Mouse (Mus musculus): Measurements from ENCODE around the gene Igf2bp1.
"Not testable (repeated sequence)": the region's sequence is repeated elsewhere in the genome, so short reads cannot be mapped to it uniquely, and the experiment has no call there.

The Igf2bp1 gene

GRCm38 (mm10) chr11:95957407-95957806, 48.3 kb downstream of the Igf2bp1 start:
- DNase-seq: no peak

- no peak for DNase-seq
Observed at GRCm38 (mm10) chr11:95953313-95953712, 52.4 kb downstream of the Igf2bp1 start.

DNA sequence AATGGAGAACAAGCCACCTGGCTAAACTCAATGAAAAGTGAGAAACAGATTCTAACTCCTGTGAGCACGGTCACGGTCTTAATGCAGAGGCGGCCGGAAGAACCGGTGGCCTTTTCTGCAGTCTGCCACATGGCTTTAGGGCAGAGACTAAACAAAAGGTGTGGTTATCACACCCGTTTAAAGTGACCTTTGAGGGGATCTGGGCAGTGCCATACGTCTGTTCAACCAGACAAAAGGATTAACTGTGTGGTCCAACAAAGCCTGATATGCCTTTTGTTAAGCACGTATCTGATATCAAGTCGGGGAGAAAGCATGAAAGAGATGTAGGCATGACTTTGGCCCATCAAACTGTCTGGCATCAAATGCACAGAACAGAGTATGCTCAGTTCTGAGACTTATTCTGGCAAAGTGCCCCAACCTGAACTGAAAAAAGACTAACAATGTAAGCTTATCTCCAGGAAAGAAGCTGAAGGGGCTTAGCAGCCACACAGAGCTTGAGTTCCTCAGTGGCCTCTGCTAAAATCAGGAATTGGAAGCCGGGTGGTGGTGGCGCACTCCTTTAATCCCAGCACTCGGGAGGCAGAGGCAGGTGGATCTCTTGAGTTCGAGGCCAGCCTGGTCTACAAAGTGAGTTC, 59.8 kb downstream of the Igf2bp1 start:
- no peak for DNase-seq

DNA sequence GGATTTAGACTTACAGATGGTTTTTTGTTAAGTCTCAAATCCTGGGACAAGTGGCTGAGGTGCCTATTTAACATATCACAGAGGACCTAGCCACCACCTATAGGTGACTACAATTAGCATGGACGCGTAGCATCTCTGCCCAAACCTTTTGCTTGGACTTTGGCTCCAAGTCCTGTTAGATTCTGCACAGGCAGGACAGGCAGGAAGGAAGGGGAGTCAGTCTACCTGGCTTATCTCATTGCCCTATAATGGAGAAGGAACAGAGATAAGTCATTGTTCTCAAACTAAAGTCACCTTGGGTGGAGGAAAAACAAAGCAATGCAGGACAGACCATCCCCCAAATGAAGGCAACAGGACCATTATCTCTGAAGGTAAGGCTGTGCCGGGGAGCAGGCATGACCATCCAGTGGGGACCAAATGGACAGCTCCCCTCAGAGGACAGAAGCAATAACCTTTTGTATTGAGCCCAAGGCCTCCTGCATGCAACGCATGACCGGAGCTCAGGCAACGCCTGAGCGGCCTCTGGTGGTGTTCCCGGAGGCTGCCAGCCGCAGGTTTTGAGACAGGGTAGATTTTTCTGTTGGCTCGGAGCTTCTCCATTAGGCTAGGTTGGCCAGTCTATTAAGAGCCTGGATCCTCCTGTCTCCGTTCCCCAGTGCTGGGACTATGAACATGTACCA, 65.8 kb downstream of the Igf2bp1 start:
- DNase-seq: no peak

GRCm38 (mm10) chr11:95936409-95936808, 69.3 kb downstream of the Igf2bp1 start:
- no peak for DNase-seq

DNA sequence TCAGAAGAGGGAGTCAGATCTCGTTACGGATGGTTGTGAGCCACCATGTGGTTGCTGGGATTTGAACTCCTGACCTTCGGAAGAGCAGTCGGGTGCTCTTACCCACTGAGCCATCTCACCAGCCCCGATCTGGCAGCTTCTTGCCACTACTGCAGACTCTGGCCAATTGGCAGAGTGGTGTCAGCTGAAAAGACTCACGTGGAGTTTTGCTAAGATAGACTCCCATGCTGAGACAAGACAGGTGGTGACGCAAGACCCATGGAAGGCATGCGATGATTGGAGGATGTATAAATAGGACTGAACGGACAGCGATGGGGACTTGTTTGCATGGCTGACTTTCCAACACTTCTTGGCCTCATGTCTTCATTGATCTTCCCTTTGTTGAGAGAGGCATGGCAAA, 73.6 kb downstream of the Igf2bp1 start:
- not testable (repeated sequence) for DNase-seq

DNA sequence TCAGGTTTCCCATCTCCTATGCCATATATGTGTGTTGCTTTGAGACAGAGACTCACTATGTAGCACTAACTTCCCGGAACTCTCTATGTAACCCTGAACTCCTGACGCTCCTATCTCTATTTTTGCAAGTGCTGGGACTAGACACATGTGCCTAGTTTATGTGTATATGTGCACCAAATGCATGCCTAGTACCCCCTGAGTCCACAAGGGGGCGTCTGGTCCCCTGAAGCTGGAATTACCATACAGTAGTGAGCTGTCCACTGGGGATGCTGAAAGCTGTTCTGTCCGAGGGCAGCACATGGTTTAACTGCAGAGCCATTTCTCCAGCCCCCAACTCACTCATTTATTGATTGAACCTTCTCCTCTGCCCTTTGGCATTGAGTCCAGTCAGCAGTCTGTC, 79.3 kb downstream of the Igf2bp1 start:
- DNase-seq: no peak

DNA sequence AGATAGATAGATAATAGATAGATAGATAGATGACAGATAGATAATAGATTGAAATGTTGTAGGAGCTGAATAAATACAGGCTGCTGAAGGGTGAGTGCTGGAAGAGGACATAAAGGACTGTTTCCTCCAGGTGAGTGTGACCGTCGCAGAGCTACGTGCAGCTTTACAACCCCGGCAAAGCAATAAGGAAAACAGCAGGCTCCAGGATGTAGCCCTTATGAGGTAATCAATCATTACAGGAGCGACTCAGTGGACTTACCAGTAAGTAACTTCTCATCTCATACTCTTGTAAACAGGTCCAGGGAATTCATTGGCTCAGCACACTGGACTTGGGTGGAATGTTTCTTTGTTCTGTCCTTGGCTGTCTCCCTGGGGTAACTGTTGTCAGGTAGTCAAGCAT, 79.8 kb downstream of the Igf2bp1 start:
- DNase-seq: no peak

DNA sequence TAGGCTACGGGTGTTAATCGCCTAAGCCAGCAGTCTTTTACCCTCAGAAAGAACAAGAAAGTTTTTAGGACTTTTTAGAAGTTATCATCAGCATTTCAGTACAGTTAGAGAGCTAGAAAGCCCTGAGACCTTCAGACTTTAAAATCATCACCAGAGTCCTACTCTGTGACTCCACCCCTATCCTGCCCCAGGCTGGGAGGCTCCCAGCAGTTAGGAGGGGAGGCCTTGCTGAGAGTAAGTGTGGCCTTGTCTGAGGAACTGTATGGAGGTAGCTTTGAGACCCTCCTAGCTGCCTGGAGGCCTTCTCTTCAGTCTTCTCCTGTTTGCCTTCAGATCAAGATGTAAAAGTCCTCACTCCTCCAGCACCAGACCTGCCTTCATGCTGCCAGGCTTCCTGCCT, 81.5 kb downstream of the Igf2bp1 start:
- no peak for DNase-seq

DNA sequence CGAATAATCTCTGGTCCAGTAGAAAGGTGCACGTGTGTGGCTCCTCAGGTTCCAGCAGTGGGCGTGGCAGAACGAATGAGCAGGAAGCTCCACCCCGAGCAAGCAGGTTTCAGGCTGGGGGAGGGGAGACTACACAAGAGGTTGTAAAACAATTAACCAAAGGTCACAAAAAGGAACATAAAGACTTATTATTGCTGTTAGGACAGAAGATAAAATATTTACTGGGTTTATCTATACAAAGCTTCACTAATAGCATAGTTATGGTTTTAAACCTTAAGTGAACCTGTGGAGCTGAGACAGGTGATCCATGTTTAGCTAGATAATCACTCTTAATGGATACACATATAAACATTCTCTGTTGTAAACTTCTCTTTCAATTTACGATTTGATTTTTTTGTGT, 82.3 kb downstream of the Igf2bp1 start:
- not testable (repeated sequence) for DNase-seq

GRCm38 (mm10) chr11:95921991-95922621, 83.6 kb downstream of the Igf2bp1 start:
- DNase-seq: no peak

DNA sequence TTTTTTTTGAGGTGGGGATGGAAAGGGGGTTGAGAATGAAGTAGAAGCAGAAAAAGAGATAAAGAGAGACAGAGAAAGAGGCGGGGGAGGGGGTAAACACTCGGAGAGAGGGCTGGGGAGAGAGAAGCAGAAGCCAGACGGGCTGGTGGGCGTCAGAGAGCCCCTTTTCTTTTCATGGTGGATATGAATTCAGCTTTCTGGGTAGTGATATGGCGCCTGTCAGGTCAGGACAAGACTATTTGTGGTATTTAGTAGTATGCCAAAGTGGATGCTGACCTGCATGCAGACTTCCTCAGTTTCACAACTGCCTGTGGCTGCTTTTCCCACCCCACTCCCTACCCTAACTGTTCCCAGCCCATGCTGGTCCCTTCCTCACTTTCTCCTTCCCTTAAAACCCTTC, 89.3 kb downstream of the Igf2bp1 start:
- DNase-seq: no peak

DNA sequence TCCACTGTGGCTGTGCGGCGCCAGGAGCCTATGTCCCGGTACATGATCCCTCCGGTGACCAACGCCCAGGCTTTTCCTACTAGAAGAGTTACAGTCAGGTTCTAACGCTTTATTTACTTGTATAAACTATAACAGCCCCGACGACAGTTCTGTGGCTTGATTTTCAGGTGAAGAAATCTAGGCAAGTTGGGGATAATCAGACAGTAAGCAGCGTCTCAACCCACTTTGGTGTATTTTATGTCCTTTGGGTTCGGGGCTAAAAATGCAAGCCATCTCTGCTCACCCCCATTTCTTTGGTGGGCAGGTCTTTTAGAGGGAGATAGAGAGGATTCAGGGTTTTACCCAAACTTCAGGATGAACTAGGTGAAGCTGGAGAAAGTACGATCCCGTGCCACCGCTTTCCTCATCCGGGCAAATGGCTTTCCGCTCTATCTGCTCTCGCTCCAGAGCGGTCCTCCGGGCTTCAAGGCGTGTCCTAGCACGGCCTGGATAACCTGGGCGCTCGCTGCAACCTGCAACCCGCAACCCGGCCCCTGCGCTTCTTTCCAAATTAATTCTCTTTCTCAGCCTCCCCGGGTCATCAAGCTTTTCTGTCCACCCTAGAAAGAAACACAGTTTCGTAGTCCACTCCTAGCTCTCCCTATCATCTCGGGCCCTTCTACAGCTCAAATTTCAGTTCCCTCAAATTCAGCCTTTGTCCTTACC, 90.6 kb downstream of the Igf2bp1 start:
- DNase-seq: peak; percentile 5 to 8

DNA sequence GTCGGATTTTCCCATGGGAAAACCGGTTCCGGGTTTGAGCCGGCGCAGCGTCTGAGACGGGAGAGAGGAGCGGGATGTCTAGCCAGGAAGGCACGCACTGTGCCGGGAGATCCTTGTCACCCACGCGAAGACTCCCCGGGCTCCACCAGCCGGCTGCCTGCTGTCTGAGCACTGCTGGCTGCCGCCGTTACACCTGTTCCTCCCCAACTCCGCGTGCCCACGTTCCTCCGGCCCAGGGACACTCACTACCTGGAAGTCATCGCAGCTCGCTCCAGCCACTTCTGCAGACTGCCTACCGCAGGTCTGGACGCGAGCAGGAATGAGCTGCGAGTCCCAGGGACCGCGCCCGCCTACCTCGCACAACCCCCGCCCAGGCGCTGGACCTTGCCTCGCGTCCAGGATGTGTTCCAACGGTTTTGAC, 91.2 kb downstream of the Igf2bp1 start, which contains the start of gene B4galnt2:
Gene B4galnt2, minus strand, starts transcription at position 321 of the 421 bp plus-strand sequence.
- peak in 1 of 2 experiments; percentile 4 for DNase-seq

DNA sequence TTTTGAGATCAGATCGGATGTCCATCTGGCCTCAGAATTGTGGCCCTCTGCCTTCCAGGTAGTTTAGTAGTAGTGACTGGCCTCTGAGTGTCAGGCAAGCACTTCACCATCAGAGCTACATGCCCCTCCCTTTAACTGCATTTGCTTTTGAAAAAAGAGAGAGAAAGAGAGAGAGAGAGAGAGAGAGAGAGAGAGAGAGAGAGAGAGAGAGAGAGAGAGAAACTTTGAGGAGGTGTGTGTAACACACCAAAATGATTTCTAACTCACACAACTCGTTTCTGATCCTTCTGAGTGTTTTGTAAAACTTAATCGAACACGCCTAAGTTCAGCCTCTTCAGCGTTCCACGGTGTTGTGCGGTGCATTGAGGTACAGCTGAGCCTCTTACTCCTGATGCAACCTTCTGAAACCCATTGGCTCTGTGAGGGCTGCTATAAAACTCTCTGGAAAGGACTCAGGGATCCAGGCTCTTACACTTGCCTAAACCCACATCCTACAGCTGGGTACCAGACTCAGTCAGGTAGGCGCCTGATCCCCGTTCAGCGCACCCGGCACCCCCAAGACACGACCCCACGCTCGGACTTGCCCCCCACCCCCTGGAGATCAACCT, 91.7 kb downstream of the Igf2bp1 start:
- no peak for DNase-seq

DNA sequence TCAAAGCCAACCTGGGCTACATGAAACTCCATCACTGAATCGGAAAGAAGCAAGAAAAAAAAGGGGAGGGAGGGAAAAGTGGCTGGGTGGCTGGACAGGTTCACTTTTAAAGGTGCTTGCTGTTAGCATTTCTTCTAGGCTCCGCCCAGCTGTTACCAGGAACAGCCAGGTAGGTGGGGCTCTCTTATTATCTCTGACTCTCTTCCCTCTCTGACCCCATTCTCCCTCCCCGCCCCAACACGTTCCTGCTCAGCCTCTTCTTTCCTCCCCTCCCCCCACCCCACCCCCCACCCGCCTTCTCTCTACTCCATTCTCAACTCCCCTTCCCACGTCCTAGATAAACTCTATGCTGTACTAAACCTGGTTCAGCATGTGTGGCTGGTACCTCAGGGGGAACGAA, 94.2 kb downstream of the Igf2bp1 start:
- no peak for DNase-seq

- DNase-seq: no peak
Observed at GRCm38 (mm10) chr11:95907805-95908524, 97.8 kb downstream of the Igf2bp1 start.

Measured in cerebellum, postnatal 25 days (tissue).